Mouse (Mus musculus) olfactory bulb, adult 2 months (tissue): ENCODE measurements at regions not wholly inside any gene's neighbourhood (a gene's known extent, or its start where the extent isn't known, plus 50 kb on each side); places are given as distances from the start of the nearest gene placed in this dataset.

Experiments
- CTCF ChIP-seq: fragments of 200-500 bp; IDR thresholded peaks from 2 replicates; pipeline ENCODE4 v1.5.1; 2012; ENCODE audit warnings: low read depth, mild to moderate bottlenecking, low read length, moderate library complexity; ENCODE audit not compliant: insufficient read depth
- POLR2A ChIP-seq: fragments of 200-500 bp; IDR thresholded peaks from 2 replicates; pipeline ENCODE4 v1.6.1; 2012; ENCODE audit warnings: mild to moderate bottlenecking, low read depth, low read length, moderate library complexity; ENCODE audit not compliant: insufficient read depth

- TF ChIP-seq POLR2A: no peak
- TF ChIP-seq CTCF: no peak
Measured at GRCm38 (mm10) chr7:68472800-68473199, 199.2 kb downstream of the Fam169b start.
